Mouse (Mus musculus) heart, adult 2 months (tissue): ENCODE results near the gene Crtc1.

Experiments
- CTCF ChIP-seq: fragments of 200-600 bp; IDR thresholded peaks from 2 replicates; pipeline ENCODE4 v1.8.1; 2022; ENCODE audit warnings: antibody characterized with exemption, mild to moderate bottlenecking, moderate library complexity
- POLR2A ChIP-seq: fragments of 200-500 bp; IDR thresholded peaks from 2 replicates; pipeline ENCODE4 v1.6.1; 2011; ENCODE audit warnings: mild to moderate bottlenecking, low read depth, low read length, control low read depth; ENCODE audit not compliant: insufficient read depth

GRCm38 (mm10) chr8:70432991-70433536 lies 6.3 kb downstream of the Crtc1 start:
- no peak for TF ChIP-seq POLR2A
- TF ChIP-seq CTCF: no peak
